Mouse (Mus musculus) liver, embryonic 13.5 days (tissue): Measurements from ENCODE around the gene Pde9a. TPM values are rescaled to one million over a fixed set of nuclear protein-coding genes. Genes with fewer than 3 reads are reported as not detected.

Experiments
- ATAC-seq: fragments of 200-750 bp; cut with Nextera tagmentation; 2 replicates; pipeline ENCODE4 v1.8.0; 2017; ENCODE audit warnings: low read depth, mild to moderate bottlenecking, moderate number of reproducible peaks, moderate library complexity
- DNase-seq: peaks from one replicate; pipeline ENCODE4 v3.0.0; 2022
- H3K27ac ChIP-seq: fragments of 300-500 bp; sonication (generic); 2 replicates; pipeline ENCODE4 v1.5.1; 2015; ENCODE audit warnings: moderate library complexity, mild to moderate bottlenecking, inconsistent platforms
- H3K27me3 ChIP-seq: fragments of 300-500 bp; sonication (generic); 2 replicates; pipeline ENCODE4 v1.6.1; 2015; ENCODE audit warnings: mild to moderate bottlenecking, inconsistent platforms
- H3K36me3 ChIP-seq: fragments of 300-500 bp; sonication (generic); 2 replicates; pipeline ENCODE4 v1.6.1; 2015; ENCODE audit warnings: mild to moderate bottlenecking, inconsistent platforms
- H3K4me1 ChIP-seq: fragments of 300-500 bp; sonication (generic); replicated peaks from 2 replicates; pipeline ENCODE4 v1.6.1; 2015; ENCODE audit warnings: inconsistent platforms
- H3K4me2 ChIP-seq: fragments of 300-500 bp; sonication (generic); 2 replicates; pipeline ENCODE4 v1.6.1; 2015; ENCODE audit warnings: inconsistent platforms, mild to moderate bottlenecking, moderate library complexity
- H3K4me3 ChIP-seq: fragments of 300-500 bp; sonication (generic); replicated peaks from 2 replicates; pipeline ENCODE4 v1.5.1; 2015; ENCODE audit warnings: mild to moderate bottlenecking, inconsistent platforms
- H3K9ac ChIP-seq: fragments of 300-500 bp; sonication (generic); 2 replicates; pipeline ENCODE4 v1.6.1; 2015; ENCODE audit warnings: mild to moderate bottlenecking, inconsistent platforms
- H3K9me3 ChIP-seq: fragments of 300-500 bp; sonication (generic); replicated peaks from 2 replicates; pipeline ENCODE4 v1.6.1; 2016; ENCODE audit warnings: inconsistent platforms
- WGBS: fragments of 180-500 bp; shearing (Covaris S2); methylation state at CpG from one replicate; pipeline ENCODE4 v1.1.7; 2015; ENCODE audit not compliant: insufficient replicate concordance; 5-methylcytosine and 5-hydroxymethylcytosine counted together
- polyA plus RNA-seq: library from polyadenylated mRNA; unstranded; fragments of >200 nt; fragmentation: Nextera tagmentation; extraction: Ambion mirVana; gene quantifications from 2 replicates; pipeline ENCODE4 v1.2.1, GENCODE M21; 2015

Gene Pde9a
- polyA plus RNA-seq, 1 experiment from 2014 or later, result 3.9 TPM

DNA sequence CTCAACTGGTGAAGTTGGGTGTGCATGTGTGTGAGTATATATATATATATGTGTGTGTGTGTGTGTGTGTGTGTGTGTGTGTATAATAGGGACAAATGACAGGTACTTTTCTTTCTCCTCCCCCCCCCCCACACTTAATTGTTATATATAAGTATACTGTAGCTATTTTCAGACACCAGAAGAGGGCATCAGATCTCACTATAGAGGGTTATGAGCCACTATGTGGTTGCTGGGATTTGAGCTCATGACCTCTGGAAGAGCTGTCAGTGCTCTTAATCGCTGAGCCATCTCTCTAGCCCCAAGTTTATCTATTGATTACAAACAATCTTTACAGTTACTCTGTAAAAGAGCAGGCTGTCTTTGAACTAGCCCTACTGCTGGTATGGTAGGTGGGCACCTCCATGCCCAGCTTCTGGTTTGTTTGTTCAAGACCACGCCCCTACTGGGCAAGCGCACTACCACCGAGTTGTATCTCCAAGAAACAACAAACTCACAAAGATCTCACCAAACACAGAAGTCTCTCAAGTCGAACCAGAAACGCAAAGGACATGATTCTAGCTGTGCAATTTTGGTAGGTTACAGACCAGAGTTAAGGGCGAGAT lies 133.4 kb downstream of the Pde9a start:
- Histone ChIP-seq H3K4me2 (peak overlapping the region; percentile 90), H3K27me3 (no peaks in the 10 kb centered on the region), H3K4me1 (peaks cover 26% of the 10 kb centered on the region), H3K9ac (0 out of 2 replicates have a peak overlapping the region, but pooled peaks have one; percentile 5), H3K27ac (0 out of 2 replicates have a peak overlapping the region, but pooled peaks have one; percentile 19), H3K4me3 (peak overlapping the region; percentile 82), H3K36me3 (peaks cover 18% of the 10 kb centered on the region), H3K9me3 (no peaks in the 10 kb centered on the region)
- DNase-seq (no peak), ATAC-seq (peak; percentile 53)
- 1% methylated on average over 7 of the region's 7 CpGs for WGBS

DNA sequence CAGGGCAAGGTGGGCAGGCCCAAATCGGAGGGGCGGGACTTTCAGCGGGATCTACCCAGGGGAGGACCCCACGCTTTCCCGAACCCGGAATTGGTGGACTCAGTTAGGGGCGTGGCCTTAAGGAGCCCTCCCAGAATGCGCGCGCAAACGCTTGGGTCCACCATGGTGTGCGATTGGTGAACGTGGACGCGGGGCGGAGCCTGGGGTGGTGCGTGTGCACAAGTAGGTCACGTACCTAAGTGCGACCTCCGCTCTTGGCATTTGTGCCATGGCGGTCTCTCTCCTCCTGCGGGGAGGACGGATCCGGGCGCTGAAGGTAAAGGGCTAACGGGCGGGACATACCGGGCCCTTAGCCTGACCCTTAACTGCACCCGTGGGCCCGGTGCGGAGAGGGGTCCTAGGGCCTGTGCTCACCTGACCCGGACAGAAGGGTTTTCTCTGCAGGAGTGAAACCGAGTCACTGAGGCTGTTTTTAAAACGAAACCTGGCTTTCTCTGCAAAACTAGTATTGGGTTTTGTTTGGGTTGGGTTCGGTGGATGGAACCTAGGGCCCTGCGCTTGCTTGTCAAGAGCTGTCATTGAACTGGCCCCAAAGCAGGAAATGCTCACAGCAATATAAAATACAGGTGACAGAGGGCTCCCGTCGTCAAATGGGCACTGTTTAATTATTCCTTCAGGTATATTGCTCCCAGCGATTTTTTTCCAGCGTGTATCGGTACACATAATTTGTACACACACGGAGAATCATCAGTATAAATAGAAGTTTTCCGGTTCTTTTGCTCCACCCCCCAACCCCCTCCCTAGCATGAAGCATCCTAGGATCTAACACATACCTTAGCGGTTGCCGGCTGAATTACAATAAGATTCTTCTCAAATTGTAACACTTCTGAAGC lies 134.2 kb downstream of the Pde9a start, which contains the start of the genes Wdr4 and Ndufv3:
Gene Wdr4 (minus strand): TSS at position 35 of the 893 bp plus-strand sequence.
Gene Ndufv3 (plus strand): TSS at position 170 of the 893 bp plus-strand sequence.
- Histone ChIP-seq H3K36me3 (peaks cover 21% of the 10 kb centered on the region), H3K27me3 (no peaks in the 10 kb centered on the region), H3K4me1 (peaks cover 32% of the 10 kb centered on the region), H3K9ac (peak within 1 kb of the TSS; percentile 81), H3K27ac (peak within 1 kb of the TSS; percentile 78), H3K4me2 (peak within 1 kb of the TSS; percentile 90), H3K4me3 (peak within 1 kb of the TSS; percentile 82), H3K9me3 (no peaks in the 10 kb centered on the region)
- peak; percentile 99 for DNase-seq
- under 1% methylated on average over 45 of the region's 45 CpGs for WGBS
- peak; percentile 96 for ATAC-seq

- Histone ChIP-seq H3K36me3 (peaks cover 21% of the 10 kb centered on the region), H3K4me2 (peak overlapping the region; percentile 90), H3K4me3 (peak overlapping the region; percentile 82), H3K27ac (no peak overlapping the region), H3K27me3 (no peaks in the 10 kb centered on the region), H3K9me3 (no peaks in the 10 kb centered on the region), H3K4me1 (peaks cover 34% of the 10 kb centered on the region), H3K9ac (peak overlapping the region; percentile 81)
- WGBS, result 21% methylated on average over 3 of the region's 3 CpGs
- no peak for ATAC-seq
- no peak for DNase-seq
Observed at GRCm38 (mm10) chr17:31520895-31521294, 134.9 kb downstream of the Pde9a start.

- Histone ChIP-seq H3K4me2 (0 out of 2 replicates have a peak overlapping the region, but pooled peaks have one; percentile 90), H3K4me1 (peaks cover 34% of the 10 kb centered on the region), H3K9me3 (no peaks in the 10 kb centered on the region), H3K9ac (no peak overlapping the region), H3K36me3 (peaks cover 26% of the 10 kb centered on the region), H3K27me3 (no peaks in the 10 kb centered on the region), H3K4me3 (no peak overlapping the region), H3K27ac (no peak overlapping the region)
- ATAC-seq (no peak), DNase-seq (no peak)
- 82% methylated on average over 6 of the region's 6 CpGs for WGBS
Observed at GRCm38 (mm10) chr17:31521948-31522347, 135.9 kb downstream of the Pde9a start.

DNA sequence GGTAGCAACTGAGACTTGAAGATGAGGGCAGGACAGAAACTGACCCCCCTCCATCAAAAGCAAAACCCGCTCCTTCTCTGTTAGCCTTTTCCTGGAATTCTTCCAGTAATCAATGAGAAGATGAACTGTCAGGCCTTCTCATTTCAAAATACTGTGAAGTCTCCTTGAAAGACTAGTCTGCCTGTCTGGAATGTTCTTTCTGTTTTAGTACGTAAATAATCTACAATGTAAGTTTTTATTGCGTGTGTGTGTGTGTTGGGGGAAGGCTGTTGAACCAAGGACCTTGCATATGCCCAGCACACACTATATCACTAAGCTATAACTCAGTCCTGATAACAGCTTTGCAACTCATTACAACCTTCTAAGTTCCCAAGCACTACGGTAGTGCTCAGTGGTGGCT lies 139.1 kb downstream of the Pde9a start:
- H3K27me3 ChIP-seq, result no peaks in the 10 kb centered on the region
- no peak overlapping the region for H3K4me2 ChIP-seq
- no peak overlapping the region for H3K4me3 ChIP-seq
- DNase-seq, result no peak
- no peak overlapping the region for H3K27ac ChIP-seq
- H3K9me3 ChIP-seq, result no peaks in the 10 kb centered on the region
- no peak overlapping the region for H3K9ac ChIP-seq
- ATAC-seq, result no peak
- 78% methylated on average over 4 of the region's 4 CpGs for WGBS
- H3K36me3 ChIP-seq, result peaks cover 48% of the 10 kb centered on the region
- peaks cover 27% of the 10 kb centered on the region for H3K4me1 ChIP-seq

DNA sequence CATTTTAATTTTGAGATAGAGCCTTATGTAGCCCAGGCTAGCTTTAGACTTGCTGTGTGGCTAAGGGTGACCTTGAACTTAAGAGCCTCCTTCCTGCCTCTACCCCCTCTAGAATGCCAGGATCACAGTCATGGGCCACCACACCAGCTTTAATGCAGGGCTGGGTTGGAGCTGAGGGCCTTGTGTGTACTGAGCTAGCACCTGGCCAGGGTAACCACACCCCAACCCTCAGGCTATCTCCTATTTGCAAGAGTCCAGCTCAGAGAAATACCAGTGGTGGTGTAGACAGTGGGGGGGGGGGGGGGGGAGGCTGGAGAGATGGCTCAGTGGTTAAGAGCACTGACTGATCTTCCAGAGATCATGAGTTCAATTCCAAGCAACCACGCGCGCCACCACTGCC lies 139.8 kb downstream of the Pde9a start:
- Histone ChIP-seq H3K27ac (no peak overlapping the region), H3K4me2 (no peak overlapping the region), H3K27me3 (no peaks in the 10 kb centered on the region), H3K36me3 (peaks cover 49% of the 10 kb centered on the region), H3K4me1 (peaks cover 22% of the 10 kb centered on the region), H3K9ac (no peak overlapping the region), H3K9me3 (no peaks in the 10 kb centered on the region), H3K4me3 (no peak overlapping the region)
- ATAC-seq (no peak; the same call in 1 of the 2 replicates), DNase-seq (no peak)
- WGBS, result 100% methylated on average over 3 of the region's 3 CpGs

Other genes starting within 250 kb of the Pde9a start
- not detected in 2 replicates for gene Tff2, start 241.9 kb upstream of the Pde9a start, polyA plus RNA-seq
- 0.43 TPM in 1 of 2 replicates, not detected in the other for gene Tff1, start 220.9 kb upstream of the Pde9a start, polyA plus RNA-seq
- 0.12 and 0.16 TPM in 2 replicates for gene Tmprss3, start 187.2 kb upstream of the Pde9a start, polyA plus RNA-seq
- gene Ubash3a, start 178.3 kb upstream of the Pde9a start, polyA plus RNA-seq, result 18.8 and 19.9 TPM in 2 replicates
- gene Rsph1, start 108.8 kb upstream of the Pde9a start, polyA plus RNA-seq, result 0.19 and 0.20 TPM in 2 replicates
- 2.9 and 3.9 TPM in 2 replicates for gene Slc37a1, start 99.4 kb upstream of the Pde9a start, polyA plus RNA-seq
- 36.9 and 39.4 TPM in 2 replicates for gene Wdr4, start 133.8 kb downstream of the Pde9a start, polyA plus RNA-seq
- 163 and 179 TPM in 2 replicates for gene Ndufv3, start 133.9 kb downstream of the Pde9a start, polyA plus RNA-seq
- gene Pknox1, start 178.5 kb downstream of the Pde9a start, polyA plus RNA-seq, result 11.1 and 12.9 TPM in 2 replicates